Comparison of ENCODE assay signal across 8 mouse cellular contexts in the genomic region with DNA sequence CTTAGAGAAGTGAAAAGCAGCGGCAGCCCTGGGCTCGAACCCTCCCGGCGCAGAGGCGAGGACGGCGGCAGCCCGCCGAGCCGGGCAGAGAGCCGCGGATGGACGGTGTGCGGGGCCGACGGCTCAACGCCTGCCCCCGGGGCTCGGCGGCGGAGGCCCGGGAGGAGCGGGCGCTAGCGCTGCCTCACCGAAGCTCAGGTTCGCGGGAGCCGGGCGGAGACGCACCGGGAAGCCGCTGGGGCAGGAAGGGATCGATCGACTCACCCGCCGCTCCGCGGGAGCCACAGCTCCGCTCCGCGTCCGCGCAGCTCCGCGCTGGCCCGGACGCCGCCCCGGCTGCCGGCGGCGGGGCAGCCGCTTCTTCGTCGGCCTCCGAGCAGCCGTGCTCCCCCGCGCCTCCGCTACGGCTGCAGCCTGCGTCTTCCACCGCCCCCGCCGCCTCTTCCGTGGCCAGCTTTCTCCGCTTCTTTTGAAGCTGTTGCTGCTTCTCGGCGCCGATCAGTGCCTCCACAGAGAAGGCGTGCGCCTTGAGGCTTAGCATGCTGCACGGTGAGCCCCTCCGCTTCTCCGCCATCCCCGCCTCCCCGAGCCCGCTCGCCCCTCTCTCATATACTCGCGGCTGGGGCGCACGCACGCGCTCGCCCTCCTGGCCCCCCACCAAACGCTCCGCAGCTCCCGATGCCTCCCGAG. TPM values are rescaled to one million over a fixed set of nuclear protein-coding genes. Genes with fewer than 3 reads are reported as not detected.
DNase-seq lines count a peak whose midpoint lies in the region; ATAC-seq and TF ChIP-seq lines count a peak whose summit lies in the region.
"Had no signal": no experiment of that assay in that cellular context is flagged by ENCODE, and none has a peak within 500 bp of the region (broad histone marks: within the 10 kb centered on the region; RNA-seq: fewer than 3 reads in every experiment).

No protein-coding gene starts in this region.

- H3K27ac ChIP-seq in forebrain, embryonic 16.5 days (ENCODE audit: low read length) = no peak overlapping the region
- no peak overlapping the region for H3K27ac ChIP-seq in kidney, postnatal 0 days
- H3K27ac ChIP-seq in midbrain, postnatal 0 days (ENCODE audit: low read depth, low read length) = no peak overlapping the region

- no peaks in the 10 kb centered on the region for H3K36me3 ChIP-seq in megakaryocyte, embryonic 14.5 days (replicated peaks; ENCODE audit: low read length)
- no peaks in the 10 kb centered on the region for H3K36me3 ChIP-seq in forebrain, embryonic 16.5 days (ENCODE audit: control insufficient read depth, insufficient read depth)
- H3K36me3 ChIP-seq in kidney, postnatal 0 days (ENCODE audit: insufficient read depth, low read length) = no peaks in the 10 kb centered on the region
- no peaks in the 10 kb centered on the region for H3K36me3 ChIP-seq in midbrain, postnatal 0 days (ENCODE audit: insufficient read depth, low read length)

- peak overlapping the region; percentile 73 for H3K4me2 ChIP-seq in forebrain, embryonic 16.5 days (ENCODE audit: low read length)
- H3K4me2 ChIP-seq in kidney, postnatal 0 days (ENCODE audit: low read length) = peak overlapping the region; percentile 72
- H3K4me2 ChIP-seq in midbrain, postnatal 0 days (ENCODE audit: low read depth, low read length, poor library complexity, severe bottlenecking) = peak overlapping the region; percentile 63

- H3K9me3 ChIP-seq in megakaryocyte, embryonic 14.5 days = peaks cover 9% of the 10 kb centered on the region; the same call in 1 of the 2 replicates
- H3K9me3 ChIP-seq in forebrain, embryonic 16.5 days (ENCODE audit: control insufficient read depth, low read length) = no peaks in the 10 kb centered on the region
- H3K9me3 ChIP-seq in kidney, postnatal 0 days (replicated peaks; ENCODE audit: low read length) = no peaks in the 10 kb centered on the region
- H3K9me3 ChIP-seq in midbrain, postnatal 0 days (ENCODE audit: low read length) = no peaks in the 10 kb centered on the region

- no peak for ATAC-seq in megakaryocyte, adult 5-6 weeks (ENCODE audit: poor library complexity, severe bottlenecking)
- peak; percentile 62 for ATAC-seq in forebrain, embryonic 16.5 days
- peak; percentile 25; the same call in 1 of the 2 replicates for ATAC-seq in kidney, postnatal 0 days (replicated peaks; ENCODE audit: low FRiP score, low read depth)
- peak; percentile 29; the same call in 1 of the 2 replicates for ATAC-seq in midbrain, postnatal 0 days (ENCODE audit: low FRiP score)

- H3K4me3 ChIP-seq in megakaryocyte, embryonic 14.5 days (replicated peaks) = peak overlapping the region; percentile 86
- peak overlapping the region; percentile 44 for H3K4me3 ChIP-seq in forebrain, embryonic 16.5 days (replicated peaks; ENCODE audit: low read length)
- peak overlapping the region; percentile 48 for H3K4me3 ChIP-seq in kidney, postnatal 0 days (replicated peaks; ENCODE audit: low read depth, low read length)
- H3K4me3 ChIP-seq in midbrain, postnatal 0 days (ENCODE audit: low read depth, low read length) = peak overlapping the region; percentile 40
- H3K4me3 ChIP-seq: erythroblast, embryonic 14.5 days had no signal

- WGBS in forebrain, embryonic 16.5 days = under 1% methylated on average over 85 of the region's 91 CpGs
- under 1% methylated on average over 67 of the region's 91 CpGs for WGBS in kidney, postnatal 0 days
- WGBS in midbrain, postnatal 0 days = 3% methylated on average over 65 of the region's 91 CpGs

- peak; percentile 13 for DNase-seq in brain, adult 2 months (ENCODE audit: low read depth, low spot score)
- DNase-seq in kidney, postnatal 0 days (ENCODE audit: low spot score) = no peak
- no peak for DNase-seq in midbrain, postnatal 0 days (ENCODE audit: low spot score)
- no peak for DNase-seq in spleen, adult 18-20 months

- TF ChIP-seq CTCF in kidney, postnatal 0 days (IDR thresholded peaks at IDR 0.05; ENCODE audit: low read depth) = no peak
- no peak for TF ChIP-seq CTCF in midbrain, postnatal 0 days (IDR thresholded peaks at IDR 0.05)

- peak overlapping the region; percentile 41 for H3K9ac ChIP-seq in forebrain, embryonic 16.5 days (replicated peaks; ENCODE audit: low read depth, low read length)
- H3K9ac ChIP-seq in kidney, postnatal 0 days (ENCODE audit: low read depth, low read length) = peak overlapping the region; percentile 49
- H3K9ac ChIP-seq in midbrain, postnatal 0 days (replicated peaks; ENCODE audit: low read length, poor library complexity, severe bottlenecking) = no peak overlapping the region; the same call in 1 of the 2 replicates

- peaks cover 79% of the 10 kb centered on the region for H3K27me3 ChIP-seq in megakaryocyte, embryonic 14.5 days (replicated peaks)
- peaks cover 37% of the 10 kb centered on the region for H3K27me3 ChIP-seq in forebrain, embryonic 16.5 days (replicated peaks; ENCODE audit: control insufficient read depth, insufficient read depth, low read length)
- peaks cover 72% of the 10 kb centered on the region for H3K27me3 ChIP-seq in kidney, postnatal 0 days (ENCODE audit: insufficient read depth, low read length)
- peaks cover 54% of the 10 kb centered on the region for H3K27me3 ChIP-seq in midbrain, postnatal 0 days (ENCODE audit: insufficient read depth, low read length)

- H3K4me1 ChIP-seq in megakaryocyte, embryonic 14.5 days = peaks cover 38% of the 10 kb centered on the region
- peaks cover 22% of the 10 kb centered on the region for H3K4me1 ChIP-seq in forebrain, embryonic 16.5 days (replicated peaks; ENCODE audit: control insufficient read depth, insufficient read depth, low read length)
- H3K4me1 ChIP-seq in kidney, postnatal 0 days (replicated peaks; ENCODE audit: insufficient read depth, low read length) = 0 out of 2 replicates have a peak, but pooled peaks cover 11% of the 10 kb centered on the region
- peaks cover 4% of the 10 kb centered on the region; the same call in 1 of the 2 replicates for H3K4me1 ChIP-seq in midbrain, postnatal 0 days (ENCODE audit: insufficient read depth, low read length)

RNA-seq across cellular contexts. Expression of gene Tbx18, which starts 0.6 kb away (rescaled TPM):
- polyA plus RNA-seq in megakaryocyte, embryonic 14.5 days (2012; ENCODE audit: insufficient read depth, low replicate concordance) = not detected in 2 replicates
- not detected in 2 replicates for total RNA-seq in megakaryocyte, adult 5-6 weeks (2015)
- not detected in 2 replicates for total RNA-seq in megakaryocyte, adult 5-6 weeks (2017)
- polyA plus RNA-seq in forebrain, embryonic 16.5 days (2015; fragmentation: Nextera tagmentation; extraction: Ambion mirVana) = 2.1 and 2.2 TPM in 2 replicates
- polyA plus RNA-seq in kidney, postnatal 0 days (2015; fragmentation: Nextera tagmentation; extraction: Ambion mirVana) = 0.84 and 0.89 TPM in 2 replicates
- total RNA-seq in midbrain, postnatal 0 days (2014; rRNA removed) = 5.4 and 9.3 TPM in 2 replicates
- polyA plus RNA-seq in midbrain, postnatal 0 days (2015; fragmentation: Nextera tagmentation; extraction: Ambion mirVana) = 1.8 and 1.9 TPM in 2 replicates
- polyA plus RNA-seq: erythroblast, embryonic 14.5 days had no signal
